Mouse (Mus musculus): ENCODE measurements around the gene Galntl6.

DNA sequence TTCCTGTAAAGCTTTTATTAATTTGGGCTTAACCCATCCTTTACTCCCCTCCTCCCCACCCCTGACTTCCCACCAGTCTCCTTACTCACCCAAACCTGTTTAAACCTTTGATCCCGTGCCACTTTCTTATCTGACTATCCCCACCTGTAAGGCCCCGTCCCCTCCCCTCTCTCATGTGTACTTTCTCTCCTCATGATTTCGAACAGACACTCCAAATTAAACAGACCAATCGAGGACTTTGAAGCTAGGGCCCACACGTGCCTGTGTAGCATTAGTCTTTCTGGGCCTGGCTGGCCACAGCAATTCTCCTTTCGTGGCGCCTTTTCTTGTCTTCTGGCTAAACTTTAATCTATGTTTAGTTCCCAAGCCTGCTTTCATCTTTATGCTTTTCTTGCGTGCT lies 1180.8 kb downstream of the Galntl6 start:
- TF ChIP-seq HCFC1 (IDR thresholded peaks at IDR 0.05; ENCODE audit: borderline replicate concordance, insufficient read depth, low read length), result no peak
- no peak for TF ChIP-seq ZNF384 (IDR thresholded peaks at IDR 0.05; ENCODE audit: low read depth, low read length)

All from ES-E14 (cell line).